Mouse (Mus musculus) kidney, embryonic 14.5 days (tissue): Measurements from ENCODE around the gene Nqo2. TPM values are rescaled to one million over a fixed set of nuclear protein-coding genes. Genes with fewer than 3 reads are reported as not detected.

Experiments
- ATAC-seq: fragments of 200-750 bp; cut with Nextera tagmentation; 2 replicates; pipeline ENCODE4 v1.8.0; 2017; ENCODE audit warnings: moderate number of reproducible peaks, mild to moderate bottlenecking, moderate TSS enrichment, moderate library complexity; ENCODE audit not compliant: low FRiP score, low TSS enrichment
- H3K27ac ChIP-seq: fragments of 300-500 bp; sonication (generic); 2 replicates; pipeline ENCODE4 v1.5.1; 2014; ENCODE audit warnings: low read depth, mild to moderate bottlenecking, low read length, moderate library complexity, mixed read lengths
- H3K27me3 ChIP-seq: fragments of 300-500 bp; sonication (generic); 2 replicates; pipeline ENCODE4 v1.6.1; 2014; ENCODE audit warnings: mild to moderate bottlenecking, low read length; ENCODE audit not compliant: control insufficient read depth, insufficient read depth
- H3K36me3 ChIP-seq: fragments of 300-500 bp; sonication (generic); 2 replicates; pipeline ENCODE4 v1.6.1; 2014; ENCODE audit warnings: low read length, mixed read lengths; ENCODE audit not compliant: control insufficient read depth, insufficient read depth
- H3K4me1 ChIP-seq: fragments of 300-500 bp; sonication (generic); 2 replicates; pipeline ENCODE4 v1.6.1; 2014; ENCODE audit warnings: low read length, mixed read lengths; ENCODE audit not compliant: control insufficient read depth, insufficient read depth
- H3K4me2 ChIP-seq: fragments of 300-500 bp; sonication (generic); replicated peaks from 2 replicates; pipeline ENCODE4 v1.6.1; 2014; ENCODE audit warnings: low read depth, mild to moderate bottlenecking, low read length
- H3K4me3 ChIP-seq: fragments of 300-500 bp; sonication (generic); 2 replicates; pipeline ENCODE4 v1.5.1; 2014; ENCODE audit warnings: mild to moderate bottlenecking, low read length
- H3K9ac ChIP-seq: fragments of 300-500 bp; sonication (generic); 2 replicates; pipeline ENCODE4 v1.6.1; 2014; ENCODE audit warnings: low read depth, mild to moderate bottlenecking, low read length, moderate library complexity
- H3K9me3 ChIP-seq: fragments of 300-500 bp; sonication (generic); 2 replicates; pipeline ENCODE4 v1.6.1; 2016; ENCODE audit warnings: low read length; ENCODE audit not compliant: control insufficient read depth
- WGBS: fragments of 180-500 bp; shearing (Covaris S2); extraction: QIAGEN DNeasy Blood & Tissue Kit; methylation state at CpG from one replicate; pipeline ENCODE4 v1.1.7; 2014; 5-methylcytosine and 5-hydroxymethylcytosine counted together
- polyA plus RNA-seq: library from polyadenylated mRNA; unstranded; fragments of >200 nt; fragmentation: Nextera tagmentation; extraction: Ambion mirVana; gene quantifications from 2 replicates; pipeline ENCODE4 v1.2.1, GENCODE M21; 2014

Gene Nqo2
- polyA plus RNA-seq, 1 experiment from 2014 or later: 29.6 TPM

DNA sequence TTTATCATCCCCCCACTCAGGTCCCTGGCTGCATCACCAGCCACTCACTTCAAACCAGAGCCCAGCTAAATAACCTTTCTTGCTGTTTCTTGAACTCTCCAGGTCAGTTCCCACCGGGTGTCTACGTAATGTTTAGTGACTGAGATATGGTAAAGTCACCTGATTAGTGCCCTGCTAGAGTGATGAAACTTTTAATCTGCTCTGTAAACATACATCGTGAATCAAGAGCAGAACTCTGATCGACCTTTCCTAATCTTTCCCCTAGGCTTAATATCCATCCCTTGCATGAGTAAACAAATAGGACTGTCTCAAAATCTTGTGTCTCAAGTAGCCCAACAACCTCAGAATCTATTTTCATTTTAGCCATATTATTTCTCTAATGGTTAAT, 1.5 kb downstream of the Nqo2 start:
- 58% methylated on average over 4 of the region's 4 CpGs for WGBS
- no peak overlapping the region for H3K27ac ChIP-seq
- H3K4me1 ChIP-seq: peaks cover 6% of the 10 kb centered on the region; the same call in 1 of the 2 replicates
- ATAC-seq: no peak
- no peak overlapping the region; the same call in 1 of the 2 replicates for H3K4me2 ChIP-seq
- H3K9me3 ChIP-seq: no peaks in the 10 kb centered on the region
- H3K27me3 ChIP-seq: no peaks in the 10 kb centered on the region
- H3K9ac ChIP-seq: no peak overlapping the region
- no peaks in the 10 kb centered on the region; the same call in 1 of the 2 replicates for H3K36me3 ChIP-seq
- H3K4me3 ChIP-seq: peak overlapping the region; percentile 59; the same call in 1 of the 2 replicates

DNA sequence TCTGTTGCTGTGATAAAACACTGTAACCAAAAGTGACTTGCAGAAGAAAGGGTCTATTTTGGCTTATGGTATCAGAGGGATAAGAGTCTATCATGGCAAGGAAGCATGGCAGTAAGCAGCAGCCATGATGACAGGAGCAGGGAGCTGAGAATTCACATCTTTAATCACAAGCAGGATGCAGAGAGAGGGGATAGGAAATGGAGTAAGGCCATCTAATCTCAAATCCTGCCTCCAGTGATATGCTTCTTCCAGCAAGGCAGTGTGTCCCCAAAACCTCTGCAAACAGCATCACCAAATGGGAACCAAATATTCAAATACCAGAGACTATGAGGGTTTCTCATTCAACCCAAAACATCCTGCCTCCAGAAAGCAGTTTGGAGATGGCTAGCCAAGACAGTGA, 2.1 kb downstream of the Nqo2 start:
- Histone ChIP-seq H3K9me3 (no peaks in the 10 kb centered on the region), H3K4me1 (peaks cover 6% of the 10 kb centered on the region; the same call in 1 of the 2 replicates), H3K4me2 (no peak overlapping the region), H3K27ac (no peak overlapping the region), H3K27me3 (no peaks in the 10 kb centered on the region), H3K4me3 (no peak overlapping the region), H3K36me3 (no peaks in the 10 kb centered on the region; the same call in 1 of the 2 replicates), H3K9ac (no peak overlapping the region)
- no peak for ATAC-seq

DNA sequence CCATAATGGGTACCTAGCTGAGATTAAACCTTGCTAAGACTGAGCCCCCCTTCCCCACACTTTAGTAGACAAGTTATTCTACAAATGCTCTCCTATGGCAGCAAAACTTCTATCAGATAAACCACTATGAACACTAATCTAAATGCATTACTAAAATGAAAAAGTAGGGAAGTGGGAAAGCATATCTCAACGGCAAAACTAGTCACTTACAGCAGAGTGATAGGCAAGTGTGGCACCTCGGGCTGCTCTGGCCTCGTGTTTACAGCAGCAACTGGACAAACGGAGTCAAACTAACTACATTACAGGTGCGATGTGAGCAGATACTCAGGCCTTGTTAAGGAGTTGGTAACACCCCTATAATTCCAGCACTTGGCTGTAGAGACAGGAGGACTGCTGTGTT, 25.1 kb downstream of the Nqo2 start:
- Histone ChIP-seq H3K27me3 (no peaks in the 10 kb centered on the region), H3K4me2 (no peak overlapping the region), H3K4me3 (no peak overlapping the region), H3K4me1 (no peaks in the 10 kb centered on the region), H3K9ac (no peak overlapping the region), H3K36me3 (peaks cover 13% of the 10 kb centered on the region; the same call in 1 of the 2 replicates), H3K9me3 (no peaks in the 10 kb centered on the region), H3K27ac (no peak overlapping the region)
- ATAC-seq: no peak
- WGBS: 79% methylated on average over 5 of the region's 5 CpGs

DNA sequence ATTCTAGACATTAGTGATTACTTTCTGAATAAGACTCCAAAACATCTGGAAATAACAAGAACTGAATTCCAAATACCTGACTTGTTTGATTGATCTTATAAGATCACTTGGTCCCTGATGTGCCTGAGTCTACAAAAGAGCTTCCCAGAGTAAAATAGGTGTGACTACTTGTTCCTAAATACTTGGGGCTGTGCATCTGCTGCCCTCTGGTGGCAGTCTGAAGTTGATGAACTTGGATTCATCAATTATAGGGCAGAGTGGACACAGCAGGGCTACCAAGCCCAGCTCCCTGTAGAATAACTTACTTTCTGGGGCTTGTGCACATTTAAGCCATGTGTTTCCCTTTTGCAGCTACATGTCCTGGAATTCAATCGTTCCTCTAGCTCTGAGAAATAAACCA, 30.7 kb downstream of the Nqo2 start:
- WGBS: 22% methylated on average over 1 of the region's 1 CpGs
- Histone ChIP-seq H3K9me3 (no peaks in the 10 kb centered on the region), H3K4me1 (no peaks in the 10 kb centered on the region), H3K27ac (no peak overlapping the region), H3K4me3 (no peak overlapping the region), H3K36me3 (no peaks in the 10 kb centered on the region), H3K4me2 (no peak overlapping the region), H3K9ac (no peak overlapping the region), H3K27me3 (no peaks in the 10 kb centered on the region)
- peak; percentile 64; the same call in 1 of the 2 replicates for ATAC-seq

DNA sequence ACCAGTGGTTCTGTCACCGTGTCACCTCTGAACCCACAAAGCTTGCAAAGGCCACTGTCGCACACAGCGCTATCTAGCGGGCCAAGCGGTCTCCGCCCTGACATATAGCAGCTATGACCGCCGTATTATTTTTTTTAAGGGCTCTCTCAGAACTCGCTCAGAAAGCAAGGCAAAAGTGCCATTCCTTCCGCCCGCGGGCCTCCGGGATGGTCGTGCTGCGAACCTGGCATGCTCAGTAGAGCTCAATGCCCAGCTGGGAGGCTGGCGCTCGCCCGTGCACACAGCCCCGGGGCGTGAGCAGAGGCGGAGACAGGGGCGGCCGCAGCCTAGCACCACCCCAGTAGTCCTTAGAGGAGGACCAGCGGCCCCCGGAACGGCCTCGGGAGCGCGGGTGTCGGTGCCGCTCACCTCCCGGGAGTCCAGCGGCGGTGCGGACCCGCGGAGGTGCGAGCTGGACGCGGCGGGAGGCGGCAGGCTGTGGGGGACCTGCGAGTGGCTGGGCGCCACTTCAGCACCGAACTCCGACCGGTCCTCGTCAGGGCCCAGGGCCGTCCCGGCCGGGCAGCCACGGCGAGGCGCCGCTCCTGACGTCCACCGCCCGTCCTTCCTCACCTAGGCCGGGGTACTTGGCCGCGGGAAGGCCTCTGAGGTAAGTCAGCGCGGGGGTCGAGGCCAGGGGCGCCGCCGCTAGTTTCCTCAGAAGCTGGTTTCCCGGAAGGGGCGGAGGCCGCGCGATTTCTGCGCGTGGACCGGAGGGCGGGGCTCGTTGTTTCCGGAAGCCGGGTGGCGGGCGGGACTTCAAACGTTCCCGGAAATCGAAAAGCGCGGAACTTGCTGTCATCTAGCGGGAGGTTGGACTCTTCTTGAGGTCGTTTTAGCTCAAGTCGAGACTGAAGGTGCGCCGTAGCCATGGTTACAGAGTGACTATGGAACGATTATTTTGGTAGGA, 37.8 kb downstream of the Nqo2 start, which contains the start of the genes Ripk1 and Serpinb6a:
TSS of gene Ripk1 (plus strand) at position 306 of the 949 bp plus-strand sequence.
TSS of gene Serpinb6a (minus strand) at position 737 of the 949 bp plus-strand sequence.
- H3K4me3 ChIP-seq: peak within 1 kb of the TSS; percentile 75
- peak within 1 kb of the TSS; percentile 88 for H3K27ac ChIP-seq
- H3K4me2 ChIP-seq: peak within 1 kb of the TSS; percentile 73
- H3K9me3 ChIP-seq: no peaks in the 10 kb centered on the region
- H3K36me3 ChIP-seq: no peaks in the 10 kb centered on the region
- no peaks in the 10 kb centered on the region for H3K27me3 ChIP-seq
- peak within 1 kb of the TSS; percentile 76 for H3K9ac ChIP-seq
- under 1% methylated on average over 75 of the region's 92 CpGs for WGBS
- ATAC-seq: peak; percentile 98
- H3K4me1 ChIP-seq: peaks cover 6% of the 10 kb centered on the region; the same call in 1 of the 2 replicates

DNA sequence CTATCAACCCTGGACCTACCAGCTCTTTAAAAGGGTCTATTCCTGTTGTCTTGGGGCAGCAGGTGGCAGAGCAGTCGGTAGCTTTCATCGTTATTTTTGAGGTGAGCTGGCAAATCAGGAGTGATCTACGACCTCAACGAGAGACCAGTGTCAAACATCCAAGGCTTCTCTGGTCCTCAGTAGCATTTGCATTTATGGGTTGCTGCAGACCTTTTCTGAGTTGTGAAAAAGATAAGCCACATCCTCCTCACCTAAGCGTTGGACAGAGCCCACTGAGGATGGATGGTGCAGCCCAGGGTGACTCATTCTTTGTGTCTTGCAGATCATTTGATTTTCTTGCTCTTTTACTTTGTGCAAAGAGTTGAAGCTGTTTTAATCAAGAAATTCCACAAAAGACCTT, 38.6 kb downstream of the Nqo2 start:
- Histone ChIP-seq H3K9me3 (no peaks in the 10 kb centered on the region), H3K4me3 (peak overlapping the region; percentile 75), H3K4me1 (peaks cover 6% of the 10 kb centered on the region; the same call in 1 of the 2 replicates), H3K4me2 (peak overlapping the region; percentile 73), H3K27ac (no peak overlapping the region), H3K9ac (peak overlapping the region; percentile 76; the same call in 1 of the 2 replicates), H3K27me3 (no peaks in the 10 kb centered on the region), H3K36me3 (no peaks in the 10 kb centered on the region)
- ATAC-seq: no peak
- 5% methylated on average over 5 of the region's 5 CpGs for WGBS

DNA sequence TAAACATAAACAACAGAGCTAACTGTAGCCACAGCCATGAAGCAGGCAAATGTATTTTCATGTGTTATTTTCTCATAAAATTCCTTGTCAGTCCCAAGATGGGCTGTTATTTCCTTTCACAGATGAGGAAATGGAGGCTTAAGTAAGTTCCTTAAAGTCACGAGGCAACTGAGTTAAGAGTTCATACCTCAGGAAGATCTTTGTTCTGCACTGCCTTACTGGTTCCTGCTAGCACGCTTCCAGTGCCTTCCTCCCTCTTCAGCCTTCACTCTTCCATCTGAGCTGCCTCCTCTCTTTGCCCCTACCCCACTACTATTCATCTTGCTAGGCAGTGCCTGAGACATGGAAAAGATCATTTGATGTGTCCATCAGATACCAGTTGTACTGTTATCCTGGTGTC, 42.7 kb downstream of the Nqo2 start:
- no peak overlapping the region for H3K4me2 ChIP-seq
- H3K27ac ChIP-seq: no peak overlapping the region
- H3K9ac ChIP-seq: no peak overlapping the region
- no peaks in the 10 kb centered on the region for H3K9me3 ChIP-seq
- H3K36me3 ChIP-seq: peaks cover under 1% of the 10 kb centered on the region; the same call in 1 of the 2 replicates
- 74% methylated on average over 2 of the region's 2 CpGs for WGBS
- H3K27me3 ChIP-seq: no peaks in the 10 kb centered on the region
- H3K4me1 ChIP-seq: no peaks in the 10 kb centered on the region; the same call in 1 of the 2 replicates
- no peak for ATAC-seq
- H3K4me3 ChIP-seq: no peak overlapping the region

DNA sequence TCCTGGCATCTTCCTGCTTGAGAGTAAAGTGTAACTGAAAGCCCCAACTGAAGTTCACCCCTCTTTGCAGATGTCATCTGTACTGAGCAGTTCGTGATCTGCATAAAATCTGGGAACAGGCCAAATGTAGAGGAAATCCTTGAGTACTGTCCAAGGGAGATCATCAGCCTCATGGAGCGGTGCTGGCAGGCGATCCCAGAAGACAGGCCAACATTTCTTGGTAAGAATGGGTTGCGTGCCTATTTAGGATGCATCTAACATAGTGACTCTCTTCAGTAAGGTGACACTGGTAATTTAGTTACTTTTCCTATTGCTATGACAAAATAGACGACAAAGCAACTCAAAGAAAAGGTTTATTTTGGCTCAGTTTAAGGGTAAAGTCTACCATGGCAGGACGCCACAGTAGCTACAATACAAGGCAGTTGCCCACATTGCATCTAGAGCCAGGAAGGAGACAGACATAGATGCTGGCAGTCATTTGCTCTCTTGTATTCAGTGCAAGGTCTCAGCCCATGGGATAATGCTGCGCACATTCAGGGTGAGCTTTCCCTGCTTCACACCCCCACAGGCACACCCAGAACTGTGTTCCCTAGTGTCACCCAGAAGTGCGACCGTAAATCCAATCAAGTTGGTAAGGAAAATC, 52.6 kb downstream of the Nqo2 start:
- Histone ChIP-seq H3K4me3 (no peak overlapping the region), H3K4me1 (no peaks in the 10 kb centered on the region), H3K4me2 (no peak overlapping the region), H3K9ac (no peak overlapping the region), H3K36me3 (peaks cover 64% of the 10 kb centered on the region), H3K9me3 (no peaks in the 10 kb centered on the region; the same call in 1 of the 2 replicates), H3K27me3 (no peaks in the 10 kb centered on the region), H3K27ac (no peak overlapping the region)
- 93% methylated on average over 9 of the region's 9 CpGs for WGBS
- no peak for ATAC-seq
